Mouse (Mus musculus) brain, embryonic 18.5 days (tissue): ENCODE results near the gene Ube2e1.

Source experiments
- DNase-seq: peaks from one replicate; pipeline ENCODE4 v3.0.0-alpha.2; 2012; ENCODE audit warnings: low read depth, low spot score

Gene Ube2e1

GRCm38 (mm10) chr14:18331693-18332131 is at the start of gene Ube2e1:
TSS of gene Ube2e1 (minus strand) at chr14:18331859.
- no peak for DNase-seq

GRCm38 (mm10) chr14:18379841-18380240 is 48.2 kb upstream of the Ube2e1 start:
- no peak for DNase-seq

- no peak for DNase-seq
These were observed 46.4 kb upstream of the Ube2e1 start for GRCm38 (mm10) chr14:18377944-18378575.

GRCm38 (mm10) chr14:18376206-18376605 is 44.5 kb upstream of the Ube2e1 start:
- DNase-seq = no peak

- DNase-seq = no peak
These were observed 42.2 kb upstream of the Ube2e1 start for GRCm38 (mm10) chr14:18373758-18374405.

GRCm38 (mm10) chr14:18372761-18373610 is 41.3 kb upstream of the Ube2e1 start:
- no peak for DNase-seq

GRCm38 (mm10) chr14:18369031-18369430 is 37.4 kb upstream of the Ube2e1 start:
- DNase-seq = no peak

GRCm38 (mm10) chr14:18367025-18367424 is 35.4 kb upstream of the Ube2e1 start:
- no peak for DNase-seq

GRCm38 (mm10) chr14:18364321-18364720 is 32.7 kb upstream of the Ube2e1 start:
- DNase-seq = no peak

GRCm38 (mm10) chr14:18356442-18356841 is 24.8 kb upstream of the Ube2e1 start:
- no peak for DNase-seq

- DNase-seq = no peak
These were observed 24.0 kb upstream of the Ube2e1 start for GRCm38 (mm10) chr14:18355514-18356190.

- DNase-seq = no peak
These were observed 21.9 kb upstream of the Ube2e1 start for GRCm38 (mm10) chr14:18353525-18353924.

- no peak for DNase-seq
These were observed 21.3 kb upstream of the Ube2e1 start for GRCm38 (mm10) chr14:18352934-18353333.

- DNase-seq = no peak
These were observed 19.0 kb upstream of the Ube2e1 start for GRCm38 (mm10) chr14:18350680-18351079.

GRCm38 (mm10) chr14:18349871-18350270 is 18.2 kb upstream of the Ube2e1 start:
- no peak for DNase-seq

GRCm38 (mm10) chr14:18343589-18343988 is 11.9 kb upstream of the Ube2e1 start:
- no peak for DNase-seq

- DNase-seq = no peak
These were observed 11.1 kb upstream of the Ube2e1 start for GRCm38 (mm10) chr14:18342749-18343148.

GRCm38 (mm10) chr14:18341088-18341487 is 9.4 kb upstream of the Ube2e1 start:
- no peak for DNase-seq

- DNase-seq = no peak
These were observed 4.4 kb upstream of the Ube2e1 start for GRCm38 (mm10) chr14:18336106-18336505.

GRCm38 (mm10) chr14:18330789-18331692 is 618 bp downstream of the Ube2e1 start:
- no peak for DNase-seq
